Mouse (Mus musculus) spleen, postnatal 36 days (tissue): ENCODE measurements at regions not wholly inside any gene's neighbourhood (a gene's known extent, or its start where the extent isn't known, plus 50 kb on each side); places are given as distances from the start of the nearest gene placed in this dataset.
A peak's percentile ranks its signal among the peaks of the same experiment; 100 is the strongest.

Experiments
- DNase-seq, 2 experiments: peaks; one replicate each; pipeline ENCODE4 v3.0.0; 2022; ENCODE audit warnings: low spot score in 2 of 2, mixed read lengths in 1 of 2

DNA sequence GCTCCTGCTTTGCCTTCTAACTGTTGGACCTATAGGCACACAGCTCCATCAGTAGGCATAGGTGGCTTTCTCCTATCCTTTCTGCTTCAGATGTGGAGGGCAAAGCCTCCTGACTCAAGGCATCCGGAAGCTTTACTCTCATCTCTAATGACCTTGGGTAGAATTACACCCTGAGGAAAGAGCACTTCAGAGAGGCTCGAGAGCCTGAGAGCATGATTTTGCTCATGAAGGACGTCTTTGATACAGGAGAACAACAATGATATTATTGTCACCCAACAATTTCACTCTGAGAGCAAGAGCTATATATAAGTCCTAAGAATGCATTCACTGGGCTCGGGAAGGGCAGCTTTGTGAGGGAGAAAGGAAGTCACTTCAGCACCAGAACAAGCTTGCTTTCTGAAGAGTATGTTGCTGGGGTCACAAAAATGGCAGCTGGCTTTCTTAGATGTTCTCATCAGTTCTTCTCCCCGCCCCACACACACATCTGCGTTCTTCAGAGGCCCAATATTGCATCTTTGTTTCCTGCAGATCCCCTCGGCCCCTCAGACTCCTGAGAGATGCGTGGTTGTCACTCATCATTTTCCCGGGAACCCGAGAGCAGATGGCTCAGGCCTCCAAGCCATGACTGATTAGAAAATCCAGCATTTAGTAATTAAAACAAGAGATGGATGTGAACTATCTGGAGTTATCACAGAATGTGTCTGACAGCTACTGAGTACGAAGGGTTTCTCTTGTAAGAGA is 110.7 kb upstream of the Tgfbr2 start:
- no peak for DNase-seq

DNA sequence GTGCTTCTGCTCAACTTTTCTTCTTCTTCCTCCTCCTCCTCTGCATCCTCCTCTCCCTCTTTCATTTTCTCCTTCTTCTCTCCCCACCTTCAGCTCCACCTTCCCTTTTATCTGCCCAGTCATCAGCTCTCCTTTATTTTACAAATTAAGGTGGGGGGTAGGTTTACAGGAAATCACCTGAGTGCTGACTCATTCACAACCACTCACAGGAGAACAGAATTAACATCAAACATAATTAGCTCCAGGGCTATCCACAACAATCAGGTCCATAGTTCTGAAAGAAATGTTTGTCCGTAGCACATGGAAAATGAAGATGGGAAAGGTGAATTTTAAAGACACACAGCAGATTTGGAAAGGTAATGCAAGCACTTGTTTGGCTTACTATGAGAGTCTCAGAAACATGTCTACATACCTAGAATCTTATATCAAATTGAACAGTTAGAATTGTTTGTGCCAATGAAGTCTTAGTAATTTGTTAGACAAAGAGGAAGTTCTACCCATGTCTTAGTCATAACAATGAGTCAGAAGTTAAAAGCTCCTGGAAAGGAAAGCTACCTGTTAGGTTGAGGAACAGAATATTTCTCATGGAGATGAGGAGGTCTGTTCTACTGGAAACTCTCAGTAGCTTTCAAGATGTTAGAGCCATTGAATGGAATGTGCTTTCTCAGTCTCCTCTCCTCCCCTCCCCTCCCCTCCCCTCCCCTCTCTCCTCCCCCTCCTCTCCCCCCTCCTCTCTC is 108.8 kb upstream of the Tgfbr2 start:
- no peak for DNase-seq

DNA sequence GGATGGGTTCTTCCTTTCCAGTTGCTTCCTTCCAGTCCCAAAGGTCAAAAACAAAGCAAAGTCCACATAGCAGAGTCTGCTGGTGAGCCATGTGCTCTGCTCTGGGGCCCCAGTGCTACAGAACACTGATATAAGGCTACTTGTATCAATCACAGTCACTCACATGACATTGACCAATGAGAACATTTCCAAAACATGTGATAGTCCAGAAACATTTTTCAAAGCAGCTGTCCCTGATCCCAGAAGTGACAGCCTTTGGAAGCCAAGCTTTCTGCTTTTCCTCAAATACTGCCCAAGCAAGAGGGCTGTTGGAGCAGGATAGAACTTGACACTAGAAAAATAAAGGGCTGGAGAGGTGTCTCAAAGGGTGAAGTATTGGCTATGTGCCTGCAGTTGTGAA is 106.5 kb upstream of the Tgfbr2 start:
- no peak for DNase-seq

- no peak for DNase-seq
These were observed 105.0 kb upstream of the Tgfbr2 start for GRCm38 (mm10) chr9:116280146-116280545.

- no peak for DNase-seq
These were observed 103.7 kb upstream of the Tgfbr2 start for GRCm38 (mm10) chr9:116278862-116279261.

DNA sequence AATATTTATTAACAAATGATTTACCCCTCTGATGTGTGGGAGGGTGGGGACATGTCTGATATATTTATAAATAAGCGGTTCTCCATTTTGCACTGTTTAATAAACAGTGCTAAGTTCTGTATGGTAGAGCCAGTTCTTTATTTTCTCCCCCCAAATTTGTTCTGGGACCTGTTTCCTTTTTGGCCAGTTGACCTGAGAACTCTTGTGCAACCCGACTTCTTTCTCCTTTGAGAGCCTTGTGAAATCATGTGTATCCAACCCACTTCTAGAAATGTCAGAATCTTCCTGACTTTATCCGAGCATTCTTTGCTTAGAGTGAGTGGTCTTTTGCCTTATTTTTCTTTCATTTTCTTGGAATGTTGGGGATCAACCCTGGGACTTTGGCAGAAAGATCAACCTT is 102.6 kb upstream of the Tgfbr2 start:
- DNase-seq: no peak

- DNase-seq: no peak
These were observed 101.0 kb upstream of the Tgfbr2 start for GRCm38 (mm10) chr9:116276141-116276540.

DNA sequence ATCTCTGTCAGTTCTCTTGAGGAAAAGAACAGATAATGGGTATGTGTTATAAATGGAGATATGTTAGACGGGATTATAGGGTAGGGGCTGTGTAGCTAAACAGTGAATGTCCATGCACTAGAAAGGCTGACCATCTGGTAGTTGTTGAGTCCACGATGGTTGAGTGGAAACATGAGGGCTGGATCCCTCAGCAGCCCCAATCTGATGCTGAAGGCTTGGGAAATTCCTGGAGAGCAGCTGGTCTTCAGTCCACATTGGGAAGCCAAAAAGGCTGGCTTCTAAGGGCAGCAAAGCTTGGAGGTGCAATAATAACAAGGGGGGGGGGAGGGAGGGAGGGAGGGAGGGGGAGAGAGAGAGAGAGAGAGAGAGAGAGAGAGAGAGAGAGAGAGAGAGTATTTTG is 97.3 kb upstream of the Tgfbr2 start:
- DNase-seq: no peak

DNA sequence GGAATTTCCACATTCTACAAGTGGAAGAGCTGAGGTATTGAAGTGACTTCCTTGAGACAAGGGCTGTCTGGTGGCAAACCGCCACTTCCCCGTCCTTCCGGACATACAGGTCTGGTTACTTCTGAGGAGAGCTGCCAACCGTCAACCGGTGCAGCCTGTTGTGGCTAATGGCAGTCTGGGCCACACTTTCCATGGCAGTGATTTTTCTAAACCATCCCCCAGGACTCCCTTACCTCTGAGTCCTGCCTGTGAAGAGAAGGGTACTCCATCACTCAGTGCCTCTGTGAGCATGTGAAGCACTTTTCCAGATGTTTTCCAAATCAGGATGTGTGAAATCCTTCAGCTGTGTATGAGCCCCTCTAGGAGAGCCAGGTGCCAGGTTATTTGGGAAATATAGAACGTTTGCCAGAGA is 95.3 kb upstream of the Tgfbr2 start:
- peak; percentile 41 to 42 for DNase-seq

DNA sequence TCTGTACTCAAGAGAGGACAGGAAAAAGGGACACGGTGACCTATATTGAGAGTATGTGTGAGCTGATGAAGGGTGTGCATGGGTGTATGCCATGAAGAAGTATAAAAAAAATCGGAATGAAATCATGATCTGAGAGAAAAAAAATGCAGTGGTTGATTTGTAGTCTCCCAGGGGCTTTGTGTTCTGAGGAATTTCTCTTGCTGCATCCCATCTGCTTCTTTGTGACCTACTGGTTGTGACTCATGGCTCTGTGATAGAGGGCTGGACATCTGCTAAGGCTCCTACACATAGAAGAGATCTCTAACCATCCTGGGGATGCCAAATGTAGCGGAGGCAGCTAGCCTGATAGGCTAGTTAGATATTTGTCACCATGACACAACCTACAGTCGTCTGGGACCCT is 92.3 kb upstream of the Tgfbr2 start:
- DNase-seq: no peak

- DNase-seq: peak; percentile 29 to 30
These were observed 88.7 kb upstream of the Tgfbr2 start for GRCm38 (mm10) chr9:116263833-116264232.

- no peak for DNase-seq
These were observed 84.4 kb upstream of the Tgfbr2 start for GRCm38 (mm10) chr9:116259569-116259968.

GRCm38 (mm10) chr9:116253546-116253945 is 78.4 kb upstream of the Tgfbr2 start:
- DNase-seq: peak; percentile 59 to 62

GRCm38 (mm10) chr9:116252788-116253187 is 77.6 kb upstream of the Tgfbr2 start:
- no peak for DNase-seq

DNA sequence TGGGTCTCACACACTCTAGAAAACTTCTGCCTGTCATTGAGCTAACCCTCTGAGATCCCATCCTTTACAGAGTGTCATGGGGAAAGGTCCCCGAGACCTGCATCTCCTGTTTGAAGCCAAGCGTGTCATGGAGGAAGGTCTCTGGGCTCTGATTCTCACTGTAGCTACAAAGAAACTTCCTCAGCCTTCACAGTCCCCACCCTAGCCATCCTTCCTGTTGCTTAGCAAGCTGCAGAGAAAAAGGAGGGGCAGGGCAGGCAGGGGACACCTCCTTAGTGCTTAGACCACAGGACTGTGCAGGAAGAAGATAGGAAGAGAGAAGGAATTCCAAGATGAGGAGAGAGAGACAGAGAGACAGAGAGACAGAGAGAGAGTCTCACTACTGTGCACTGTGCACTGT is 74.6 kb upstream of the Tgfbr2 start:
- peak; percentile 52 to 60 for DNase-seq

GRCm38 (mm10) chr9:116245136-116245535 is 70.0 kb upstream of the Tgfbr2 start:
- no peak for DNase-seq

GRCm38 (mm10) chr9:116244619-116244899 is 69.4 kb upstream of the Tgfbr2 start:
- no peak for DNase-seq

DNA sequence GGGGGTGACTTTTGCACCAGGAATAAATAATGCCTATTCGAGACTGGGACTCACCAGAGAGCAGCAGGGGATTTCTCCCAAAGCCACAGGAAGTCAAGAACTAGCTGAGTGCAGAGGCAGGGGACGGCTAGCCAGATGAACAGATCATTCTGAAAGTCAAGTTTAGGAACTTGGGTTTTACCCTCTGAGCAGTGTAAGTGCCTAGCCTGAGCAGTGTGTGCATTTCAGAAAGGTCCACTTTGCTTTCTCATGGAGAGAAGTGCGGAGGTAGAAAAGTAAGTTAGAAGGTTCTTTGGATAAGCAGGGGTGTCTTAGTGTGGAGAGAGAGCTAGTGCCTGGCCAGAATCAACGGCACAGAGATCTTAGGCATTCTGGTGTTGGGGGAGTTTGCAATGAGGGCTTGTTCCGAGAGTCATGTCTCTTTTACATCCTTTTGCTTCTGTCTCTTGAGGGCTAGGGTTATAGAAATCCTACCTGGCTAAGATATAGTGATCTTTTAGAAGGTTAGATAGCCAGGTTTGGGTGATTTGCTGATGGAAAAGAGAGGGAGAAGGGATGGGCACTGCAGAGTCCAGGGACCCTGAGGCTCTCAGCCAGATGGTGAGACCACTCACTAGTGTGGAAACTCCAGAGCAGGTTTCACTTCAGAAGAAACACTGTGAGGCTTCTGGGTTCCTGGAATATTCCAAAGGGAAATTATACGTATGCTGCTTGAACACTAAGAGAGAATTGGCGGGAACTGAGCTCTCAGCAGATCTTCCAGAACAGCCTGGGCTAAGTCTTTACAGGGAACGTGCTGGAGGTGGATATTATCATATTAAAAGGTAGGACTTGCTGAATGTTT is 68.8 kb upstream of the Tgfbr2 start:
- peak; percentile 42 to 52 for DNase-seq

- DNase-seq: no peak
These were observed 66.9 kb upstream of the Tgfbr2 start for GRCm38 (mm10) chr9:116241933-116242526.

- no peak for DNase-seq
These were observed 66.1 kb upstream of the Tgfbr2 start for GRCm38 (mm10) chr9:116241290-116241689.

DNA sequence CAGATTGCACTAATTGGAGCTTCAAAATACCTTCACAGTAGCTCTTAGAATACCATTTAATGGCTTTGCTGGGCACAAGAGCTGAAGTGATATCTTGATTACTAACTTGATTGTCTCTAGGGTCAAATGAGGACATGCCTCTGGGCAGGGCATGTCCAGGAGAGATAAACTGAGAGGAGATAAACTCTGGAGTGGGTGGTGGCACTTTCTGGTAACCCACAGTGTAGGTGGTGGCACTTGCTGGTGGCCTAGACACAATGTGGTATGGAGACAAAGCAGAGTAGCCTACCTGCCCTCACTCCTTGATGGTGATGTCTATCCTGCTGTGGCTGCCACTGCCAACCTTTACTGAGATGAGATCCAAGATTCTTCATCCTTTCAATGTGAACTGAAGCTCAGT is 61.7 kb upstream of the Tgfbr2 start:
- DNase-seq: no peak

- no peak for DNase-seq
These were observed 59.0 kb upstream of the Tgfbr2 start for GRCm38 (mm10) chr9:116234170-116234569.
